Mouse (Mus musculus): ENCODE measurements around the gene Fyn.

DNA sequence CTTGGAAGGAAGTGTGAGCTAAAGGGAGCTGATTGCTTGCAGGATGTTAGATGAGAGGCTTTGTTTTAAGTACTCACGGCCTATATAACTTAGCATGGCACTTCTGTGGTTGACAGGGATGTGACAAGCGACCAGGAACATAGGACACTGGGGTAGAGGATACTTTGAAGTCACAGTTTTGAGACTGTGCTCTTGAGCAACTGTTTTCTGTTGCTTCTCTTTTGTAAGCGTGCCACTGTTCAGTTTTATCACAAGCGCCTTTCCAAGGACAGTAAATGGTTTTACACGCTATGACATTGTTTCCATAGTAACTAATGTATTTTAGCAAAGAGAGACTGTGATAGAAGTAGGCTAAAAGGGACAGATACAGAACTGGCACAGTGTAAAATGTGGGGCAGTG, 18.4 kb downstream of the Fyn start:
- TF ChIP-seq POLR2A (IDR thresholded peaks at IDR 0.05; ENCODE audit: extremely low read depth, insufficient read depth, low read length) (no peak), CTCF (IDR thresholded peaks at IDR 0.05; ENCODE audit: extremely low read depth, insufficient read depth, low read length) (no peak)

All from cortical plate, adult 2 months (tissue).